ENCODE assay signal across 23 mouse cellular contexts in the genomic region with DNA sequence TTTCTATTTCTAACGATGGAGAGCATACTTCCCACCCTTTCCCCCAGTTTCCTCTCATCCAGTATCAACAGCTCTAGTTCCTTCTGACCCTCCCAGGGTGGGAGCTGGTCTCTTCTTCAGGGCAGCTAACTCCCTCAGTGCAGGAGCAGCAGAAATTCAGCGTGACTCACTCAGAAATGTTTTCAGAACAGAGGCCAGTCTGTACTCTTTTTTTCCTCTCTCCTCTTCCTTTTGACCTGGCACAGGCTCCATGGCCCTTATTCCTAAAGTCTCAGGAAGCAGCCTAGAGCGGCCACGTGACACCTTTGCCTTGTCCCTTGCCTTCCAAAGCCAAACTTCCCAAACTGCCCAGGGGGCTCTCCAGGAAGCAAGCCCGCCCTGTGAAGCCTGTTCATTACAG. TPM values are rescaled to one million over a fixed set of nuclear protein-coding genes. Genes with fewer than 3 reads are reported as not detected.
A peak's percentile ranks its signal among the peaks of the same experiment; 100 is the strongest.
DNase-seq lines count a peak whose midpoint lies in the region; ATAC-seq lines count a peak whose summit lies in the region.
"Had no signal": no experiment of that assay in that cellular context is flagged by ENCODE, and none has a peak within 500 bp of the region (broad histone marks: within the 10 kb centered on the region; RNA-seq: fewer than 3 reads in every experiment).

No protein-coding gene starts in this region.

- H3K9me3 ChIP-seq in embryonic facial prominence, embryonic 13.5 days = no peaks in the 10 kb centered on the region
- no peaks in the 10 kb centered on the region for H3K9me3 ChIP-seq in embryonic facial prominence, embryonic 10.5 days
- H3K9me3 ChIP-seq in kidney, embryonic 15.5 days (replicated peaks) = no peaks in the 10 kb centered on the region
- H3K9me3 ChIP-seq in embryonic facial prominence, embryonic 15.5 days (replicated peaks) = no peaks in the 10 kb centered on the region
- H3K9me3 ChIP-seq: embryonic facial prominence, embryonic 12.5 days; forebrain, embryonic 15.5 days; heart, embryonic 12.5 days; hindbrain, embryonic 10.5 days had no signal

- no peak for ATAC-seq in embryonic facial prominence, embryonic 13.5 days (ENCODE audit: insufficient number of reproducible peaks, insufficient read depth, low FRiP score, low TSS enrichment, low read depth)
- ATAC-seq in kidney, embryonic 15.5 days (replicated peaks; ENCODE audit: low FRiP score) = no peak
- no peak for ATAC-seq in embryonic facial prominence, embryonic 15.5 days (ENCODE audit: insufficient number of reproducible peaks, low FRiP score, low TSS enrichment, low read depth)
- ATAC-seq: forebrain, embryonic 15.5 days; intestine, postnatal 0 days had no signal

- no peak overlapping the region for H3K4me2 ChIP-seq in embryonic facial prominence, embryonic 13.5 days
- H3K4me2 ChIP-seq in kidney, embryonic 15.5 days = no peak overlapping the region
- H3K4me2 ChIP-seq in embryonic facial prominence, embryonic 15.5 days (replicated peaks) = no peak overlapping the region
- H3K4me2 ChIP-seq: embryonic facial prominence, embryonic 12.5 days; forebrain, embryonic 15.5 days; heart, embryonic 12.5 days; hindbrain, embryonic 14.5 days had no signal

- no peaks in the 10 kb centered on the region for H3K36me3 ChIP-seq in embryonic facial prominence, embryonic 13.5 days
- no peaks in the 10 kb centered on the region for H3K36me3 ChIP-seq in embryonic facial prominence, embryonic 10.5 days (replicated peaks)
- H3K36me3 ChIP-seq in kidney, embryonic 15.5 days = no peaks in the 10 kb centered on the region
- H3K36me3 ChIP-seq in embryonic facial prominence, embryonic 15.5 days = no peaks in the 10 kb centered on the region
- H3K36me3 ChIP-seq: embryonic facial prominence, embryonic 12.5 days; forebrain, embryonic 15.5 days; heart, embryonic 12.5 days; hindbrain, embryonic 10.5 days had no signal

- H3K4me1 ChIP-seq in embryonic facial prominence, embryonic 13.5 days = peaks cover 22% of the 10 kb centered on the region
- H3K4me1 ChIP-seq in embryonic facial prominence, embryonic 10.5 days = peaks cover 30% of the 10 kb centered on the region
- peaks cover 16% of the 10 kb centered on the region for H3K4me1 ChIP-seq in kidney, embryonic 15.5 days
- no peaks in the 10 kb centered on the region for H3K4me1 ChIP-seq in embryonic facial prominence, embryonic 15.5 days
- H3K4me1 ChIP-seq: forebrain, embryonic 15.5 days had no signal

- DNase-seq in embryonic facial prominence, embryonic 10.5 days (ENCODE audit: low spot score) = no peak
- no peak for DNase-seq in kidney, adult 11 months
- DNase-seq in 3T3-L1 (ENCODE audit: low read depth, low spot score) = peak; percentile 49
- no peak for DNase-seq in urinary bladder, postnatal 25 days (ENCODE audit: low spot score)
- DNase-seq in cerebellum, postnatal 4 days (ENCODE audit: low spot score in 2 of 2) = no peak
- DNase-seq: adrenal gland, adult 2 months; adrenal gland, postnatal 25 days; cerebellum, adult 2 months; cerebellum, postnatal 10 days; embryo, embryonic 11 days; gastrocnemius, postnatal 10 days; heart, postnatal 14 days; kidney, adult 9 months had no signal

- peaks cover 69% of the 10 kb centered on the region for H3K27me3 ChIP-seq in embryonic facial prominence, embryonic 13.5 days
- peaks cover 100% of the 10 kb centered on the region for H3K27me3 ChIP-seq in embryonic facial prominence, embryonic 10.5 days (replicated peaks; ENCODE audit: low read depth, poor library complexity, severe bottlenecking)
- H3K27me3 ChIP-seq in kidney, embryonic 15.5 days = peaks cover 72% of the 10 kb centered on the region
- peaks cover 5% of the 10 kb centered on the region for H3K27me3 ChIP-seq in embryonic facial prominence, embryonic 15.5 days
- H3K27me3 ChIP-seq: forebrain, embryonic 15.5 days had no signal

- H3K27ac ChIP-seq in embryonic facial prominence, embryonic 13.5 days = peak overlapping the region; percentile 44
- H3K27ac ChIP-seq in embryonic facial prominence, embryonic 10.5 days (replicated peaks) = no peak overlapping the region; the same call in 1 of the 2 replicates
- 0 out of 2 replicates have a peak overlapping the region, but pooled peaks have one; percentile 13 for H3K27ac ChIP-seq in kidney, embryonic 15.5 days
- H3K27ac ChIP-seq in embryonic facial prominence, embryonic 15.5 days (replicated peaks) = 0 out of 2 replicates have a peak overlapping the region, but pooled peaks have one; percentile 22
- H3K27ac ChIP-seq: embryonic facial prominence, embryonic 12.5 days; forebrain, embryonic 15.5 days; hindbrain, embryonic 10.5 days; hindbrain, embryonic 14.5 days had no signal

- WGBS in embryonic facial prominence, embryonic 13.5 days = 29% methylated on average over 5 of the region's 5 CpGs
- WGBS in embryonic facial prominence, embryonic 10.5 days = 39% methylated on average over 5 of the region's 5 CpGs
- 45% methylated on average over 5 of the region's 5 CpGs for WGBS in kidney, embryonic 15.5 days
- WGBS in embryonic facial prominence, embryonic 15.5 days = 40% methylated on average over 5 of the region's 5 CpGs

- no peak overlapping the region for H3K4me3 ChIP-seq in embryonic facial prominence, embryonic 13.5 days
- no peak overlapping the region for H3K4me3 ChIP-seq in embryonic facial prominence, embryonic 10.5 days
- H3K4me3 ChIP-seq in kidney, embryonic 15.5 days (replicated peaks) = no peak overlapping the region
- no peak overlapping the region for H3K4me3 ChIP-seq in embryonic facial prominence, embryonic 15.5 days (replicated peaks)
- H3K4me3 ChIP-seq: embryonic facial prominence, embryonic 12.5 days; erythroblast, embryonic 14.5 days; forebrain, embryonic 15.5 days; heart, embryonic 12.5 days; hindbrain, embryonic 10.5 days had no signal

- no peak overlapping the region for H3K9ac ChIP-seq in embryonic facial prominence, embryonic 13.5 days
- no peak overlapping the region for H3K9ac ChIP-seq in kidney, embryonic 15.5 days
- H3K9ac ChIP-seq in embryonic facial prominence, embryonic 15.5 days = no peak overlapping the region
- H3K9ac ChIP-seq: embryonic facial prominence, embryonic 12.5 days; forebrain, embryonic 15.5 days; heart, embryonic 12.5 days; hindbrain, embryonic 14.5 days had no signal

RNA-seq across cellular contexts. Expression of a gene that starts 55.4 kb away (rescaled TPM):
- polyA plus RNA-seq in embryonic facial prominence, embryonic 13.5 days (2015; fragmentation: Nextera tagmentation; extraction: Ambion mirVana) = 181 and 195 TPM in 2 replicates
- 181 and 185 TPM in 2 replicates for polyA plus RNA-seq in embryonic facial prominence, embryonic 10.5 days (2016; fragmentation: Nextera tagmentation; extraction: Ambion mirVana)
- 188 and 195 TPM in 2 replicates for polyA plus RNA-seq in kidney, embryonic 15.5 days (2015; fragmentation: Nextera tagmentation; extraction: Ambion mirVana)
- 158 and 176 TPM in 2 replicates for polyA plus RNA-seq in embryonic facial prominence, embryonic 15.5 days (2015; fragmentation: Nextera tagmentation; extraction: Ambion mirVana)
